Mouse (Mus musculus) NIH3T3 (cell line): ENCODE measurements around the gene Acbd3.
A peak's percentile ranks its signal among the peaks of the same experiment; 100 is the strongest.

ENCODE experiments used
- DNase-seq: peaks from one replicate; pipeline ENCODE4 v3.0.0-alpha.2; 2012; ENCODE audit warnings: low read depth

The Acbd3 gene

GRCm38 (mm10) chr1:180725704-180726179 is at the start of gene Acbd3:
TSS of gene Acbd3 (plus strand) at chr1:180726043.
- DNase-seq, result peak; percentile 95

GRCm38 (mm10) chr1:180691284-180691683 is 34.6 kb upstream of the Acbd3 start:
- no peak for DNase-seq

DNA sequence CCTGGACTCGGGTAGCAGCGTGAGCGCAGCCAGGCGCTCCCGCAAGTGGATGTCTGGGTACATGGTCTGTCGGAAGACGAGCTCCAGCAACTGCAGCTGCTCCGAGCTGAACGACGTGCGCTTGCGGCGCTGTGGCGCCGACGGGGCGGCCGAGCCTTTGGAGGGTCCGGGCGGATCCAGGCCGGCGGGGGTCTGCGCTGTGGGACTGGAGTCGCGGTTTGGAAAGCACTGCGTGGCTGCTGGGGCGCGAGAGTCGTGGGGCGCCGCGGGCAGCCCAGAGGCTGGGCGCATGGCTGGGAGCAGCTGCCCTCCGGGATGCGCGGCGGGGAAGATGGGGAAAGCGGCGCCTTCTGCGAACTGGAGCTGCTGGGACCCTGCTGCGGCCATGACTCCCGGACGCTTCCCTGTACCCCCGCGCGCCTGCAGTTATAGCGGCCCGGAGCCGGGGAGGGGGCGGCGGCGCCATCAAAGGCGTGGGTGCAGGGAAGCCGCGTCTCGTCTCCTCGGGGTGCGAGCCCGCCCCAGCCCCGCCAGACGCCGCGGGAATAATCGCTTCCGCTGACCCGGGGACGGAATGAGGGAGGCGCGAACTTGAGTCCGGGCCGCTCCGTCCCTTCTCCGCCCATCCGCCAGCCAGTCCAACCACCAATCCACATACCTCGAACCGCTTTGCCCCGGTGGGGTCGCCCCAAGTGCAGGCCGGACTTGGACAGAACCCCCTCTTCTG is 29.1 kb upstream of the Acbd3 start, which contains the start of gene Mixl1:
Mixl1 (minus strand) TSS at position 409 of the 727 bp plus-strand sequence.
- DNase-seq, result no peak

DNA sequence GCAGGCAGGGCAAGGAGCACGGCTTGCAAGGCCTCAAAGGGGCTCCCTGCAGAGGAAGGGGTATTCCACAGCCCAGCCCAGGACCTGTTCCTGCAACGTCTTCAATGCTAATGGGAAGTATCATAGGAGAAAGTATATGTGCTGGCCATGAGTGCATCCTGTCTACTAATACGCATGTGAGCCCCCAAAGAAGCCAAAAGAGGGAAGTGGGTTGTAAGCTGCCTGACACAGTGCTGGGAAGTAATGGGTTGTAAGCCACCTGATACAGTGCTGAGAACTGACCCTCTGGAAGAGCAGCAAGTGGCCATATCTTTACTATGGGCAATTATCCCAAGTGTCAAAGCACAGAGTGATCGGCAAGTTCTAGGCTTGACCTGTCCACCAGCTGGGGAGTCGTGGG is 27.8 kb upstream of the Acbd3 start:
- DNase-seq, result no peak

- peak; percentile 64 for DNase-seq
Measured at GRCm38 (mm10) chr1:180703400-180703799, 22.4 kb upstream of the Acbd3 start.

DNA sequence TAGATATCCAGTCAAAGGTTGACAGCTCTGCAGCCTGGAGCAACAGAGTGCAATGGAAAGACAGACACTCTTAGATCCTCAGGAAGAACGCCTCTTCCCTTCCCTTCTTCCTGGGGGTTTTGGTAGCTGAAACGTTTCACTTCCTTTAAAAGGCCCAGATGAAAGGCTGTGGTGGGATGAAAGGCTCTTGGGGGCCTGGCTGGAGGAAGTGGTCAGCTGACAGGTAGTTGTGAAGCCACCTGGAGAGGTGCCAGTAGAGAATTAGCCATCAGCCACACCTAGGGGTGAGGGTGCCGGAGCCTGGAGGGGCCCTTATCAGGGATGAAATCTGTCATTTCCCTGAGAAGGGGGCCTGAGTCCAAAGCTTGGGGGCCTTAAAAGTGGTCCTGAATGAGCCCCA is 18.5 kb upstream of the Acbd3 start:
- no peak for DNase-seq

- DNase-seq, result no peak
Measured at GRCm38 (mm10) chr1:180707813-180708212, 18.0 kb upstream of the Acbd3 start.

GRCm38 (mm10) chr1:180708935-180709776 is 16.7 kb upstream of the Acbd3 start:
- DNase-seq, result no peak

DNA sequence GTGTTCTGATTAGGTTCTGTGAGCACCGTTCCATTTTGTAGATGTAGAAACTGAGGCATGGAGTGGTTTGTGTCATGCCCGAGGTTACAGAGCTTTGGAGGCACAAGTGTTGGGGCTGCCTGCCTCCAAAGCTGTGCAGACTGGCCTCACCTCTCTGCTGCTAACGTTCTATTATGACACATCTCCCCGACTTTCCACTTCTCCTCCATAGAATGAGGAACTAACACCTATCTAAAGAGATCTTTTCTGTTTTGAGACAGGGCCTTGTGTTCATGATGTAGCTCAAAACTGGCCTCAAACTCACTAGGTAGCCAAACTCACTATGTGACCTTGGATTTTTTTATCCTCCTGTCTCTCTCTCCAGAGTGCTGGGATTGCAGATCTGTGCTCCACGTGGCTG is 7.1 kb upstream of the Acbd3 start:
- DNase-seq, result no peak

DNA sequence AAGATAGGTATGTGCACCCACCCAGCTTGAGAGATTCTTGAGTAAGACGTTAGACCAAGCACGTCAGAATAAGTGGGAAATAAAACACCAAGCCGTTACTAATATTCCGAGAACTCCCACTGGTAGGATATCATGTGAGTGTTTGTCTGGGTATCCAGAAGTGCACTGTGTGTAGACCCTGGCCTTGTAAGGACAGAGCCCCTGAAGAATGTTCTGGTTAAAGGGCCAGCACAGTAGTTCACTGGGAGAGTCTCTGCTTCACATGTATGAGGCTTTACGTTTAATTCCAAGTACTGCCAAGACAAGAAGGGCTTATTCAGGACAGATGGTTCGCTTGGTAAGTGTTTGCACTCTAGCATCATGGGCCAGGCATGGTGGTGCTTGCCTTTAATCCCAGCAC is 6.4 kb upstream of the Acbd3 start:
- no peak for DNase-seq

- peak; percentile 79 for DNase-seq
Measured at GRCm38 (mm10) chr1:180719951-180720689, 5.7 kb upstream of the Acbd3 start.

- DNase-seq, result no peak
Measured at GRCm38 (mm10) chr1:180722608-180723007, 3.2 kb upstream of the Acbd3 start.

DNA sequence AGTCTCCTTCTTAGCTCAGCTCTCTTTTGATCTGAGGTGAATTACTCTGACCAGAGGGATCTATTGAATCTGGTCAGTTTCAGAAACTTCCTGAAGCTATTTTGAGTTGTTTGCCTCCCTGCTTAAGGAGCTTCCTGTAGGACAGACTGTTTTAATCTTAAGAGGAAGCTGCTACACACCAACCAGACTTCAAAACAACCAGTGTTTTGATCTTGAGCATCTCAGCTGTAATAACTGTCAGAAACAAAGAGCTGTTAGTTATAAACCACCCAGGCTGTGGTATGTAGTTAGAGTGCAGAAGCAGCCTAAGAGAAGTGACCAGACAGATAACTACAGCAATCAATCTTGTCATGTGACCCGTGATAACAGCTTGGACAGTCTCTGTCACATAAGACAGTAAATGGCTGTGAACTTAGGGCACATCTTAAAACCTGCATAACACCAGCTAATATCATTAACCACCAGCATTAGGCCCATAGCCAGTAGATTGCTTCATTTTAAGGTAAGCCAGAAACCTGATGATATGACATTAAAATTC is 2.1 kb upstream of the Acbd3 start:
- DNase-seq, result no peak

GRCm38 (mm10) chr1:180726183-180726582 is 340 bp downstream of the Acbd3 start:
- DNase-seq, result no peak

GRCm38 (mm10) chr1:180729231-180729630 is 3.4 kb downstream of the Acbd3 start:
- no peak for DNase-seq

DNA sequence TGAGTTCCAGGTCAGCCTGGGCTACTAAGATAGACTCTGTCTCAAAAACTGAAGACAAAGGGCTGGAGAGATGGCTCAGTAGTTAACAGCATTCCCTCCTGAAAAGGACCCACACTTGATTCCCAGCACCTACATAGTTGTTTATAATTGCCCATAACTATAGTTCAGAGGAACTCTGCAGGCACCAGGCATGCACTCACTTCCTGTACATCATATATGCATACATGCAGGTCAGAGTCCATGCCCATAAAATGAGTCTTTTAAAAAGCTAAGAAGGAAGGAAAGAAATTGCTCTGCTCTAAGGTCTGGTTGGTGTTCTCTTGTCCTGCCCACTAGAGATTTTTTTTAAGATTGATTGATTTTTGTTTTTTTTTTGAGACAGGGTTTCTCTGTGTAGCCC is 22.0 kb downstream of the Acbd3 start:
- DNase-seq, result no peak

GRCm38 (mm10) chr1:180752115-180752514 is 26.3 kb downstream of the Acbd3 start:
- no peak for DNase-seq

GRCm38 (mm10) chr1:180754376-180754775 is 28.5 kb downstream of the Acbd3 start:
- DNase-seq, result no peak

DNA sequence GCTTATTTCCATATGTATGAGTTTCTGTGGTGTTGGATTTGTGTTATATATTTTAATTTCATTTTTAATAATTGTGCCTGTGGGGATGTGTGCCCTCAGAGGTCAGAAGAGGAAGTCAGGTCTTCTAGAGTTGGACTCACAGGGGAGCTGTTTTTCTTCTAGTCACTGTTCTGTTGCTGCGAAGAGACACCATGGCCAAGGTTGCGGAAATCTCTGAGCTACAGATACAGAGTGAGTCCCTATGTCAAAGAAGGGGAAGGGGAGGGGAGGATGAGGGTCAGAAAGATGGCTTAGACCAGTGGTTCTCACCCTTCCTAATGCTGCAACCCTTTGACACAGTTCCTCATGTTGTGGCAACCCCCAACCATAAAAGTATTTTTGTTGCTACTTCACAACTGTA is 30.9 kb downstream of the Acbd3 start:
- no peak for DNase-seq

DNA sequence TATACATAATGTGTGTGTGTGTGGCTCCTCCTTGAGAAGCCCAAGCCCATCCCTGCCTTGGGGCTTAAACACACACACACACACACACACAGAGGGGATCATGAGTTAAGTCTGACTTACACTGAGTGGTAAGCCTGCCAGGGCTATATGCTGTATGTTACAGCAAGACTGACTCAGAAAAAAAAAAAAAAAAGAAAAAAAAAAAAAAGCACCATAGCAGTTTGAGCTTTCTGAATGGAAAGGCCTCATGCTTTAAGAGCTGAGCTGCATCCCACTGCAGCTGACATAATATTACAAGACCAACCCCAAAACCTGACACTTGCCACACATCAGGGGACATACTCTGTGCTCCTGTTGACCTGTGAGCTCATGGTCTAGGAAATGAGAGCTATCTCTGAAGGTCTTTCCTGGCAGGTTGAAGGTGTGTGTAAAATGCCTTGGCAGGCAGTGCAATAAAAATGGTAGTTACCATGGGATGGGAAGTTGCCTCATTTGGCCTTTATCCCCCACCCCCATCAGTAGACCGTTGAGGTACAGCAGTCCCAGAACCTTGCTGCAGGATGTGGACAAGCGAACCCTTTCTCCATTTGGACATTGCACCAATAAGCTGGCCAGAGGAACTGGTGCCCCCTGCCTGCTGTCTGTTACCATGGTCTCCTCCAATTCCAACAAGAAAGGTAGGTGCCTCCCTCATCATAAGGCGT is 31.6 kb downstream of the Acbd3 start:
- peak; percentile 35 for DNase-seq

DNA sequence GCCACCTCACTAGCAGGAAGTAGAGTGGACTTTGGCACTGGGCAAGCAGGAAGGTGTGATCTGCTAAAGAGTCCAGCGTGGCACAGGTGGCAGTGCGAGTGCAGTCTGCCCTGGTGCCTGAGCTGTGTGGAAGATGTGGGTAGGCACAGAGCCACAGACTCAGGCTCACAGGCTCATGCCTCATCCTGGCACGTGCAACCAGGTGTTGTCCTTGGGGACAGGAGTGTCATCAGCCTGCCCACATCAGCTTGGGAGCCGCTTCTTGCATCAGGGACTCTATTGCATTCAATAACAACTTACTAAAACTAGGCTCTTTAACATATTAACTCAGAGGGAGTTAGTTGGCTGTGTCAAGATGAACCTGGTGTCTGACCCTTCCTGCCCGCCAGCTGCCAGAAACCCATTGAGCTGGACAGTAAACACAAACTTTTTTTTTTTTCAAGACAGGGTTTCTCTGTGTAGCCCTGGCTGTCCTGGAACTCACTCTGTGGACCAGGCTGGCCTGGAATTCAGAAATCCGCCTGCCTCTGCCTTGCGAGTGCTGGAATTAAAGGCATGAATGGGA is 32.2 kb downstream of the Acbd3 start:
- DNase-seq, result no peak
